Mouse (Mus musculus) MEL (cell line): Measurements from ENCODE around the gene Farsa.

Experiments used
- CTCF ChIP-seq, 3 experiments: IDR thresholded peaks in 2 of 3; conservative IDR thresholded peaks in 1 of 3; 2 replicates each; pipeline ENCODE4 v1.5.1; 2011 to 2012; ENCODE audit warnings: low read length in 3 of 3, low read depth in 2 of 3, mild to moderate bottlenecking in 2 of 3, improper control_type of control experiment in 1 of 3, inconsistent platforms in 1 of 3, mixed read lengths in 1 of 3, moderate library complexity in 1 of 3; ENCODE audit not compliant: control insufficient read depth in 1 of 3, insufficient read depth in 1 of 3, poor library complexity in 1 of 3, severe bottlenecking in 1 of 3
- MAX ChIP-seq: IDR thresholded peaks from 2 replicates; pipeline ENCODE4 v1.6.1; 2011; ENCODE audit warnings: low read length, improper control_type of control experiment
- MYB ChIP-seq: IDR thresholded peaks from 2 replicates; pipeline ENCODE4 v1.6.1; 2011; ENCODE audit warnings: mild to moderate bottlenecking, low read depth, low read length, improper control_type of control experiment
- NRF1 ChIP-seq: IDR thresholded peaks from 2 replicates; pipeline ENCODE4 v1.6.1; 2014; ENCODE audit warnings: low read depth, mild to moderate bottlenecking, inconsistent platforms, low read length, improper control_type of control experiment, moderate library complexity; ENCODE audit not compliant: poor library complexity, insufficient read depth, severe bottlenecking
- POLR2A ChIP-seq, 2 experiments: IDR thresholded peaks; 2 replicates each; pipeline ENCODE4 v1.6.1; 2011 to 2012; ENCODE audit warnings: low read length in 2 of 2, mild to moderate bottlenecking in 2 of 2, control low read depth in 1 of 2, improper control_type of control experiment in 1 of 2, low read depth in 1 of 2, moderate library complexity in 1 of 2; ENCODE audit not compliant: control insufficient read depth in 1 of 2, insufficient read depth in 1 of 2, poor library complexity in 1 of 2
- POLR2AphosphoS5 ChIP-seq: IDR thresholded peaks from 2 replicates; pipeline ENCODE4 v1.6.1; 2012; ENCODE audit warnings: low read depth, borderline replicate concordance, mild to moderate bottlenecking, inconsistent platforms, low read length, moderate library complexity, mixed read lengths
- RAD21 ChIP-seq: IDR thresholded peaks from 2 replicates; pipeline ENCODE4 v1.6.1; 2011; ENCODE audit warnings: mild to moderate bottlenecking, low read depth, low read length, improper control_type of control experiment

GRCm38 (mm10) chr8:84888280-84888679, 31.5 kb downstream of the Farsa start:
- no peak for TF ChIP-seq POLR2AphosphoS5
- no peak for TF ChIP-seq MAX
- no peak for TF ChIP-seq POLR2A (IDR thresholded peaks at IDR 0.05; ENCODE audit: control insufficient read depth in 1 of 2, insufficient read depth in 1 of 2, low read depth in 1 of 2, low read length in 2 of 2, poor library complexity in 1 of 2)
- no peak for TF ChIP-seq NRF1
- no peak for TF ChIP-seq CTCF (IDR thresholded peaks at IDR 0.05 in 2 of 3, conservative IDR thresholded peaks at IDR 0.05 in 1 of 3; ENCODE audit: control insufficient read depth in 1 of 3, insufficient read depth in 1 of 3, low read depth in 2 of 3, low read length in 3 of 3, poor library complexity in 1 of 3, severe bottlenecking in 1 of 3)
- TF ChIP-seq MYB, result no peak
- TF ChIP-seq RAD21, result no peak
